Mouse (Mus musculus) ES-CJ7 (cell line): ENCODE measurements around the gene Igsf9.

Experiments used
- DNase-seq: peaks from one replicate; pipeline ENCODE4 v3.0.0; 2011; ENCODE audit warnings: low read depth, low spot score

Gene Igsf9

DNA sequence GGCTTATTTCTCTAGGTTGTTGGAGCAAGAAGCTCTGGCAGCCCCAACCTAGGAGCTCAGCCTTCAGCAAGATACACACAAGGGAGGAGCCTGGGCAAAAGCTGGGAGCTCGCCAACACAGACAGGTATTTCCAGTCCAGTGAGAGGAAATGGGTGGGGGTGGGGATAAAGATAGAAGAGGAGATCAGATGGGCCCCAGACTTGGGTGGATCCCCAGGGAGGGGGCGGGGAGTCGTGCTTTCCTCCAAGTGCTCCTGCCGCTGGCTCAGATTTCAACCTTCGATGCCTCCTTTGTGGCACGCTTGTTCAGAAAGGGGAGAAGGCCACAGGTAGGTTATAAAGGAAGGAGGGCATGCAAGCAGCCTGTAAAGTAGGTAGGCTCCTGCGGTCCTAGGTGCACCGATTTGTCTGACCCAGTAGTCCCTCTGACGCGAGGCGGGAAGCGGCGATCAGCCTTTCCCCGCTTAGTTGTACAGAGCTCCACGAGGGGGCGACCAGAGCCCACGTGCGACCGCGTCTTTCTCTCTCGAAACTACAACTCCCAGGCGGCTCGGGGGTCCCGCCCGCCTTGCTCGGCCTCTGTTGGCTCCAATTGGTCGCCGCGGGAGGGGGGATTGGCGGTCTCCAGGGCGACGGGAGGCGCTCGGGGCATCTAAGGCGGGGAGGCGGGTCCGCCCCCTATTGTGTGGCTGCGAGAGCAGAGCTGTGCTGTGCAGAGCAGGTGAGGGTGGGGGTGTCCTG lies at the start of gene Igsf9:
Gene Igsf9 (plus strand): TSS at position 249 of the 741 bp plus-strand sequence.
- peak; percentile 98 for DNase-seq

DNA sequence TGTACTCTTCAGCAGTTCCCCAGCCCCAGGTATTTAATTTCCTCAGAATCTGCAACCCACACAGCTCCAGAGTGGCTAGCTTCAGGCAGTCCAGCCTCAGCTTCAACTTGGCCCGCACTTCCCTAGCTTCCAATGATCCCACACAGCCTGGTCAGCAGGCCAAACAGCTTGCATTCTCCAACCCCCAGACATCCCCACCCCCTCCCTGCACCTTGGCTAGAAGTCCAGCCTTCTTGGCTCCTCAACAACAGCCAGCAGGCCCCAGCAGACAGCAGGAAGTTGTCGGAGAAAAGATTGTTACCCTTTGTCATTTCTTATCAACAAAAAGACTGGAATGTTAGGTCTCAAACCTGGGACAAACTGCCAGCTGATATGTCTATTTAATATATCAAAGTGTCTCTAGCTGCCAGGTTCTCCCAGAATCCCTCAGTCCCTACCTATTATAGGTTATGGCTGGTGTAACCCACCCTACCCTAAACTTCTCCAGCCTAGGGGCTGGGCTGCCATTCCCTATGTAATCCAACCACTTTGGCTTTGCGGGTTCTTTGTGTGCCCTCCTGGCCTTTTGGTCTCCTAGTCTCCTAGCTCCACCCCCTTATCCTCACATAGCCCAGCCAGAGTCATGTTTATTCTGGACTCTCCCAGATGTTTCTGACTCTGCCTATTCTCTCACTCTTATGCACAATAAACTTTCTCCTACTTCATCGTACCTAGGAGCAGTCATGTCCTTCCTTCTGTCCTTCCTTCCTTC lies 49.6 kb upstream of the Igsf9 start:
- DNase-seq, result no peak

DNA sequence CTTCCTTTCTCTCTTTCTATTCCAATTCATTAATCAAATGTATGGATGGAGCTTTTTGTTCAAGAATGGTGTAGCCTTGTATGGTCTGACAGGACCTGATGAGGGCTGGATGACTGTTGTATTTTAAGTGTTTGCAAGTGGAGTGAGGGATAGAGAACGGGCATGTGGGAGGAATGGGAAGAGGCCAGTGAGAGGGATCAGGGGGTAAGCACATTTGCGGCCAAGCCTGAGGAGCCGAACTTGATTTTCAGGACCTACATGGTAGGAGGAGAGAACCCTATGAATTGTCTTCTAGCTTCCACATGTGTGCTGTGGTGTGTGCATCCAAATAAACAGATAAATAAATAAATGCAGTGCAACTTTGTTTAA lies 49.0 kb upstream of the Igsf9 start:
- no peak for DNase-seq

DNA sequence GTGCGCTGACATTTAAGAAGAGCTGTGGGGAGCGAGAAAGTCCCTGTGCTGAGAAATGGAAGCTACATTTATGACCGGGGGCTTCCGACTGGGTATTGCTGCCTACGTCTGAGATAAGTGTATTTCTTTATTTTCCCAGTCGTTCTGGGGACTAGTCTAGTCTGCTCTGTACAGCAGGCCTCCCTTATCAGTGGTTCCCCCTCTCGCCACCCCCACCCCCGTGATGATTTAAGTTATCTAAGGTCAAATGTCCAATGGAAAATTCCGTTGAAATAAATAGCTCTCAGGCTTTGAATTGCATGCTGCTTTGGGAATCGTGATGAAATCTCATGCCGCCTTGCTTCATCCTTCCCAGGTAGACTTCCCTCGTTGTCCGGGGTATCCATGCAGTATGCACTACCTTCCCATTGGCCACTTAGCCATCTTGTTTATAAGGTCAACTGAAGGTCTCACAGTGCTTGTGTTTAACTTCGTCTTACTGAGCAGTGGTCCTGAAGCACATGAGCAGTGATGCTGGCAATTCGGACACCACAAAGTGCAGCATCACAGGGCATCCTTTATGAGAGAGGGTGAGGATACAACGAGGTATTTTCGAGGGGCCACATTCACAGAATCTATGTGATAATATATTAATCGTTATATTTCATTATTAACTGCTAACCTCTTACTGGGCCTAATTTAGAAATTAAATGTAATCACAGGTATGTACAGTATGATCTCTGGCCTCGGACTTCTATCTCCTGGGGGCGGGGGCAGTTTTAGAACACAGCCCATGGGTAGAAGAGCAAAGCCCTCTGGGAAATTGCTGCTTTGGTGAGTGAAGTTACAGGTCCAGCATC lies 48.4 kb upstream of the Igsf9 start:
- no peak for DNase-seq

DNA sequence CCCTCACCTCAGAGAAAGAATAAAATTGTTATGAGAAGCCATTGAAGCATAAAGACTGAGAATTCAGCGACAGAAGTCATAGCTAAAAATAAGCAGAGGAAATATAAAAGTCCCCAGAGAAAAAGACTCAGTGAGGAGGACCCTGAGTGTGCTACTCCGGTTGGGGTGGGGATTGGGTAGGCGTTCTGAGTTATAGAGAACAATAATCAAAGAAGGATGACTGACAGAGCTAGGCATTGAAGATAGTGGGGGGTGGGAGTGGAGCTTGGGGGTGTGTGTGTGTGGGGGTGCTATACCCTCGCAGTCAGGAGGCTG lies 47.8 kb upstream of the Igsf9 start:
- DNase-seq, result no peak

DNA sequence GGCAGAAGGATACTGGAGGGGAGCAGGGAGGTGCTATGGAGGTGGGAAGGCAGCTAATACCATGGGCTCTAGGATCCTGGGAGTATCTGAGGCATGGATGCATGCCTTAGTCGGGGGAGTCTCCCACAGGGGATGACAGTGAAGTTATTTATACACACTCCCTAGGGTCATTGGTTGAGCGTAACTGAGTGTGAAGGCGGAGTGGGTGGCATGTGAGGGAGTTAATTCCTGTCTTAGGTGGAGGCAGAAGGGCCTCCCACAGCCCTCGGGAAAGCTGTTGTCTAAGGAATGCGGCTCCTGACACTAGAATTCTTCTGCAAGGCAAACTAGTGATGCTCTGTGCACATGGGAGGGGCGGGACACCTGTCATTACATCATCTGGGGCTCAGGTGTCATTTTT lies 44.8 kb upstream of the Igsf9 start:
- peak; percentile 46 for DNase-seq

DNA sequence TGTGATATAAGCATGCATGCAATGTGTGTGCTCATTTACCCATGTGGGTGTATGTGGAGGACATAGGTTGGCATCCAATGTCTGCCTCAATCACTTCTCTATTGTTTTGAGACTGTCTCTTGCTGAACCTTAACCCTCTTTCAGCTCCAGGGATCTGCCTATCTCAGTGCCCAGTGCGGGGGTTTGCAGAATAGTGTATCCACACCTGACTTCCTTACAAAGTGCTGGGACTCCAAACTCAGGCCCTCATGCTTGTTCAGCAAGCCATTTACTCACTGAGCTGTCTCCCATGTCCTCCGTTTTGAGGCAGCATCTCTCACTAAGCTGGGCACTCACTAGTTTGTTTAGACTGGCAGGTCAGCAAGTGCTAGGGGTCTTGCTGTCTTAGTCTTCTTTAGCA lies 43.0 kb upstream of the Igsf9 start:
- DNase-seq, result no peak

DNA sequence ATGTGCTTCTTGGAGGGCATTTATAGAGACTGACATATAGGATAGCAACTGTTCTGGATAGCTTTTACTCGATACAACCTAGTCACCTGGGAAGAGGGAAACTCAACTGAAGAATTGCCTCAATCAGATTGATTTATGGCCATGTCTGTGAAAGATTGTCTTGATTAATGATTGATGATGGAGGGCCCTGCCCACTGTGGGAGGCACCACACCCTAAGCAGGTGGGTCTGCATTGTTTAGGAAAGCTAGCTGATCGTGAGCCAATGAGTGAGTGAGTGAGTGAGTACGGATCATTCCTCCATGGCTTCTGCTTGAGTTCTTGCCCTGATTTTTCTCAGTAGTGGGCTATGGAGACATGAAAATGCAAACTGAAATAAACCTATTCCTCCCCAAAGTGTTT lies 41.1 kb upstream of the Igsf9 start:
- DNase-seq, result no peak

DNA sequence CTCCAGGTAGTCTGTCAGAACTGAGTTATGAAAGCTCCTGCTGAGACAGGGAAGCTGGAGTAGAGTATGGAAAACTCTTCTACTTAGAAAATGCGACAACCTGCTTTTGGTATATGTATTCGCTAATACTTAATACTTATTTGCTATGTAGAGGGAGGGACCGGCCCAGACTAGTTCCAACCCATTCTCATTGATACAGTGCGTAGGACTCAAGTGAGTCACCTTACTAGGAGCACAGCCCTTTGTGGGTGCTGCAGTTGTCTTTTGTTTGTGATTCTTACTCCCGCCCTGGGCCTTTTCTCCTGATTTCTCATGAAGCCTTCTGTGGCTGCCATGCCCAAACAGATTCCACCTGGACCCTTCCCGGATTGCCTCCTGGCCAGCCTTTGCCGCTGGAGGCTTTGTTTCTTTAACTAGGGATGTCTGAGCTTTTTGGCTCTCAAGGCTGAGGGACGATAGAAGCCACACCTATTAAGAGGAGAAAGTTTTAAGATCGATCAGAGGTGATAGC lies 39.6 kb upstream of the Igsf9 start:
- no peak for DNase-seq

DNA sequence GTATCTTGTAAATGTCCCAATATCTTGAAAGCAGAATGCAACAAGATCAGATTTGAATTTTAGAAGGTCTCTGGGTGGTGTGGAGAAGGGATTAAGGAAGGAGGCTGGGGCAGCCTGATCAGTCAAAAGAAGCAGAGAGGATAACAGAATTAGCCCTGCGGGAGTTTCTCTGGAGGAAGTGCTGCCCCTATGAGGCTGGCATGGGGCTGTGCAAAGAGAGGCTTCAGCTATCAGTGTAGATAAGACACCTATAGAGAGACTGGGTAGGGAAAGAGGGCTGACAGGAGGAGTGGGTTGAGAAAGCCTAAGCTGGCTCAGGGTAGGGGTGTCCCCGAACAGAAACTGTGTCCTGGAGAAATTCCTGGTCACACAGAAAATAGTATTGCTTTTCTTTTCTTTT lies 31.4 kb upstream of the Igsf9 start:
- DNase-seq, result peak; percentile 30

DNA sequence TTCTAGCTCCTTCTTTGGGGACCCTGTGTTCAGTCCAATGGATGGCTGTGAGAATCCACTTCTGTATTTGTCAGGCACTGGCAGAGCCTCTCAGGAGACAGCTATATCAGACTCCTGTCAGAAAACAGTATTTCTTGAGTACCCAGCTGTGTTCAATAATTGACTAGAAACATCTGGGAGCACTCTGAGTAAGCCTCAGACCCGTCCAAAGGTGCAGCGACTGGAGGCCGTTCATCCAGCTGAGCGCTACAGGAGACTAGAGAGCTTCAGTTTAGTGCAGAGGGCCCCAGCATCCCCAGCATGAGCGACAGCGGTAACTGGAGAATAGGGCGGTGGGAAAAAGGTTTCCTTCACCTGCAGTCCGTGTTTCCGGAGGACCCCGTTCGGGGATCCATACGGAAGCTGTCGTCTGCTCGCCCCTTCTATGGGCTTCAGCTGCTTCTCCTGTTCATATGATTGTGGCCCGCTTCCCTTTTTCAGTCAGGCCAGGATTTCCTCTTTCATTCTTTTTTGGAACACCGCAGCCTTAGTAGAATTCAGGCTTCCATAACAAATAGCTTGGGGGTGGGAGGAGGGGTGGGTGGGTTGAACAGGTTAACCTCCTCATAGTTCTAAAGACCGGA lies 30.6 kb upstream of the Igsf9 start:
- no peak for DNase-seq

DNA sequence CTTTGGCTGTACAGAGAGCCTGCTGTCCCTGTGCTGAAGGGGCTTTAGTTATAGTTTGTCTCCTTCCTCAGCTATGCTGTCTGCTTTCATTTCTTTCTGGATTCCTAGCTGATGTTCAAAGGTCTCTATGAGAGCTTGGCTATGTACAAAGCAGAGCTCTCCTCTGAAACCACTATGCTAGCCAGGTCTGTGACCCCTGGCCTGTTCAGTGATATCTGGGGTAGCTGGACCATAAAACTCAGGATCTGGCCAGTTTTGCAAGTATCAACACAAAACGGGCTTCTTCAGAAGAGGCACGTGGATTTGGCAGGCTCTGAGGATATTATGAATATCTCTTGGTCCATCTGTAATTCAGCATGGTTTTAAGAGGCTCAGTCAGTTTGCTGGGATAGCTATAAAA lies 28.7 kb upstream of the Igsf9 start:
- DNase-seq, result no peak

DNA sequence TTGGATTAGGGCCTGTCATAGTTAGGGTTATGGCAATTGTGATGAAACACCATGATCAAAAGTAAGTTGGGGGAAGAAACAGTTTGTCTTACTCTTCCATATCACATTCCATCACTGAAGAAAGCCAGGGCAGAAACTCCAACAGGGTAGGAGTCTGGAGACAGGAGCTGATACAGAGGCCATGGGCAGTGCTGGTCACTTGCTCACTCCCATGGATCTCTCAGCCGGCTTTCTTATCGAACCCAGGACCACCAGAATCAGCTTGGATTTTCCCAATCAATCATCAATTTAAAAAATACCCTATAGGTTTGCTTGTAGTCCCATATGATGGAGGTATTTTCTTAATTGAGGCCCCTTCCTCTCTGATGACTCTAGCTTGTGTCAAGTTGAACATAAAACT lies 27.8 kb upstream of the Igsf9 start:
- DNase-seq, result no peak

DNA sequence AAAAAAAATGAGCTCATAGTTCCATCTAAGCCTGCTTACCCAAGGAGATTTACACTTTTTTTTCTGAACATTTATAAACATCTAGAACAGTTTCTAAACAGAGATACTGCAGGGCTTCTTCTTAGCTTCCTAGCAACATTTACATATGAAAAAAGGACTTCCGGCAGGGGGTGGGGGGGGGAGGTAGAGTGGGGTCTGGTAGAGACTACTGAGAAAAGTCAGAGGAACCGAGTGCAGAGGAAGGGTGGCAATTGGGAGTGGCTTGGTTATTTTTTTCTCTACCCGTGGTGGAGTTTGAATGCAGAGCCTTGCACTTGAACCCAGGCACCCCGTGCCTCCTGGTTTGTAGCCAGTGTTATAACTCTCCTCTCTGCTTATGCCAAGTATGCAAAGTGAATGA lies 26.2 kb upstream of the Igsf9 start:
- DNase-seq, result peak; percentile 60

DNA sequence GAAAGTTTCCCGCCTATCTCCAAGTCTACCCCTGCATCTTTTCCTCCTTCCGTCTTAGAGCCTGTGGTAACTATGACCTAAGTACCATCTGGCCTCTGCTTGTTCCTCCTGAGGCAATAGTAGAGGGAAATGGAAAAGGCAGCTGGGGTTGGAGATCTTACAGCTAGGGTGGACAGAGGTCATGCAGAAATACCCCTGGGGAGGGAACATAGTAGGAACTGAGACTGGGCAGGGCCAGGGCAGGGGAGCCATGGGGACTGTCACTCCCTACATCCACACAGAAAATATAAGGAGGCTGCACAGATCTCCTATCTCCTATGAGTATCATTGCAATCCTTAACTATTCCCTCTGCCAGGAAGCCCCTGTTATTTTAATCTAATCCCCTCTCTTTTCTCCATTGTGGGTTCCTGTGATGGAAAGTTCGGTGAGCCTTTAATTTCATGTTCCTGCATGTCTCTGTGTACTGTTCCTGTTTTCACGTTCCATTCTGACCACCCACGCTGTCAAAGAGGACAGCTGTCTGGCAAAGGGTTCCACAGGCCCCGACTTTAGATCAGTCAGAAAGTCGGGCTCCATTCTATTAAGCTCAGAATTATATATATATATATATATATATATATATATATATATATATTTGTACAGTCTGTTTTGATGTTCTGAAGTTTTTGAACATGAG lies 25.4 kb upstream of the Igsf9 start:
- DNase-seq, result no peak

DNA sequence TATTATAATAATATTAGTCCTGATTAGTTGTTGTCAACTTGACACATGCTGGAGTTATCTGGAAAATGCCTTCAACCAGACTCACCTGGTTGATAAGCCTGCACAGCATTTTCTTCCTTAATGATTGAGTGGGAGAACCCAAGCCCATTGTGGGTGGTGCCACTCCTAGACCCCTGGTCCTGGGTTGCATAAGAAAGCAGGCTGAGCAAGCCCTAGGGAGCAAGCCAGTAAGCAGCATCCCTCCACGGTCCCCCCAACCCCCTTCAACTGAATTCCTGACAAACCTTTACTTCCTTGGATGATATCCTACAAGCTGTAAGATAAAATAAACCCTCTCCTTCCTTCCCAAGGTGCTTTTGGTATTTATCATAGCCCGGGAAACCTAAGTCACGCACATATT lies 24.4 kb upstream of the Igsf9 start:
- peak; percentile 58 for DNase-seq

DNA sequence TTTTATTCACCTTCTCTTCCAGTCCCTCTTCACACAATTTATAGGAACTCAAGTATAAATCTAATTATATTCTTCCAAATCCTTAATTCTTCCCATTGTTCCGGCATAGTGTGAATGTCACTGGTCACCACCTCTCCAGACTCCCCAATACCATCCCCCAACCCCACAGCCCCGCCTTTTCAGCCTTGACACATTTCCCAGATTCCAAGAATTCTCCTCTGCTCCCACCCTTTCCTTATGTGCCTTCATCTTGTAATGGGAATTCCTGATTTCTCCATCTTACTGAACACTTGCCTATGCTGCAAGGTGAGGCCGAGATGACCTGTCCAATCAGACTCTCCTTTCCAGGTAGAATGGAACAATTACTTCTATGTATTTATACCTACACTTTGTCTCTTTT lies 23.5 kb upstream of the Igsf9 start:
- DNase-seq, result peak; percentile 69

DNA sequence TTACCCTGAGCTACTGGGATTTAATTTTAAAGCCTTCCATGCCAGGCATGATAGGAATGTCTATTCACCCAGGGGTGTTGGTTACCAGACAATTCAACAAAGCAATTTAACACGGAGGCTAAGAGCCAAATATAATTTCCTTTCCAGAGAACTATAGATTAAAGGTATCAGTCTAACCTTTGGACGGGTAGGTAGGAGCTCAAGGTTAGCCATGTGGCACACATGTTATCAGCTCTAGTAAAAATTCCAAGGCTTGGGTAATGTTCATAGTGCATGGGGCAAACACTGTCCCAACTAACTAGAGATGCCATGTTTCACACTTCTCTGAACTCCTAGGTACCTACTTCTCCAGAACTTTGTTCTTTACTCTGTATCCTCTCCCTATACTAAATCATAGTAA lies 20.0 kb upstream of the Igsf9 start:
- DNase-seq, result no peak

DNA sequence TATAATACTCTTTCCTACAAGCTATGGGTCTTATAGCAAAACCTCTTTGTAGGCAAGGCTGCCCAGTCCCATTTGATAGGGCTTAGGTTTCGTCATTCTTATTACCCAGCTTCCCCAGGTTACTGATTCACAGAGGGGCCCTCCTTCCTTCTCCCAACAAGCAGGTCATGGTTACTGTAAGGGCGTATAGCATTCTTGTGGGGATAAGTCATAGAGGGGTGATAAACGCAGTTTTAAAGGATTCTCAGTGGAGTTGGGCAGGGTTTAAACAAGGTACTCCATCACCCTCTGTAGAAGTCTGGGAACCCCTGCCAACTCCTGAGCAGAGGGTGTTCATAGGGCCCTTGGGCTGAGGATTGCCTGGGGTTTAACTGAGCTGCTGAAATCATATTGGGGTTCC lies 19.1 kb upstream of the Igsf9 start:
- no peak for DNase-seq

DNA sequence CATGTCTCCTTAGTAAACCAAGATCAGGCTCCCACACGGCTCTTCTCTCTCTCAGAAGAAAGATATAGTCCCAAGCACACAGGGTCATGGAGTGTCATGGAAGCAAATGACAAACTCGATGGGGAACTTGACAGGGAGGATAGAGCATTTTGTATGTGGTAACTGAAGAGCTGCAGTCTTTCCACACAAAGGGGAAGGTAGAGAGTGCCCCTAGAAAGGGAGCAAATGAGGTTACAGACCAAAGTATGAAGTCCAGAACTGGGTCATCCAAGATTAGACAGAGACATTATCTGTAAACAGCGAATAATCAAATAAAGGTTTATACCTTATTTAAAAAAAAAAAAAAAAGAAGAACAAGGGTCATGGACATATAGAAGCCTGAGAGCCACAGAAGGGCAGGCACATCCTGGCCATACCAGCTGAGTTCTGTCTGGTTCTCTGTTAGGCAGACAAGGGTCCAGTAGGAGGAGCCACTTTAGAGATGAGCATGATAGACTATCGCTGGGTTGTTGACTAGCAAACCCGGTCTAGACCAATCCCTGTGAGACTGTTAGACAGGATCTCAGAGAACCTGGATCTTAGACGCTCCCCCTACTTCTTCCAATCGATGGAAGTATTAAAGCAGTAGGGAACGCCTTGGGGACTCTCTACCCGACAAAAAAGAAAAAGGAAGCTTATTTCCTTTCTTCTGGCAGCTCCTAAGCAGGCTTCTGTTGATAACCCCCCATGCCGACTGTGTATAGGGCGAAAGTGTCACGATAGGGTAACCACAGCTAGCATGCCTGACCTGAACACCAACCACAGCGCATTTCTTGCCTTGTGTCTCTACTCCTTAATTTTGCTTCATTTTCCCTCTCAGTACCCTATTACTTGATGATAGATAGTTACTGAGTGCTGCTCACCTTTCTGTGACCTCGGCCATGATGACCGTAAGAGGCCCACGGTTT lies 17.9 kb upstream of the Igsf9 start:
- no peak for DNase-seq
